Mouse (Mus musculus) liver, embryonic 15.5 days (tissue): ENCODE data around the gene Scn1b. TPM values are rescaled to one million over a fixed set of nuclear protein-coding genes. Genes with fewer than 3 reads are reported as not detected.

ENCODE experiments used
- ATAC-seq: fragments of 200-750 bp; cut with Nextera tagmentation; 2 replicates; pipeline ENCODE4 v1.8.0; 2017; ENCODE audit warnings: moderate number of reproducible peaks, mild to moderate bottlenecking, moderate library complexity; ENCODE audit not compliant: insufficient read depth
- H3K27ac ChIP-seq: fragments of 300-500 bp; sonication (generic); replicated peaks from 2 replicates; pipeline ENCODE4 v1.5.1; 2015; ENCODE audit warnings: mild to moderate bottlenecking, inconsistent platforms
- H3K27me3 ChIP-seq: fragments of 300-500 bp; sonication (generic); 2 replicates; pipeline ENCODE4 v1.6.1; 2015; ENCODE audit warnings: mild to moderate bottlenecking, inconsistent platforms
- H3K36me3 ChIP-seq: fragments of 300-500 bp; sonication (generic); replicated peaks from 2 replicates; pipeline ENCODE4 v1.6.1; 2015; ENCODE audit warnings: moderate library complexity, mild to moderate bottlenecking, inconsistent platforms
- H3K4me1 ChIP-seq: fragments of 300-500 bp; sonication (generic); replicated peaks from 2 replicates; pipeline ENCODE4 v1.6.1; 2015; ENCODE audit warnings: inconsistent platforms
- H3K4me2 ChIP-seq: fragments of 300-500 bp; sonication (generic); 2 replicates; pipeline ENCODE4 v1.6.1; 2015; ENCODE audit warnings: moderate library complexity, mild to moderate bottlenecking, inconsistent platforms
- H3K4me3 ChIP-seq: fragments of 300-500 bp; sonication (generic); replicated peaks from 2 replicates; pipeline ENCODE4 v1.5.1; 2015; ENCODE audit warnings: mild to moderate bottlenecking, inconsistent platforms
- H3K9ac ChIP-seq: fragments of 300-500 bp; sonication (generic); 2 replicates; pipeline ENCODE4 v1.6.1; 2015; ENCODE audit warnings: moderate library complexity, mild to moderate bottlenecking, inconsistent platforms
- H3K9me3 ChIP-seq: fragments of 300-500 bp; sonication (generic); replicated peaks from 2 replicates; pipeline ENCODE4 v1.6.1; 2016; ENCODE audit warnings: inconsistent platforms
- WGBS: fragments of 180-500 bp; shearing (Covaris S2); methylation state at CpG from one replicate; pipeline ENCODE4 v1.1.7; 2015; ENCODE audit warnings: mixed read lengths; ENCODE audit not compliant: insufficient replicate concordance; 5-methylcytosine and 5-hydroxymethylcytosine counted together
- polyA plus RNA-seq: library from polyadenylated mRNA; unstranded; fragments of >200 nt; fragmentation: Nextera tagmentation; extraction: Ambion mirVana; gene quantifications from 2 replicates; pipeline ENCODE4 v1.2.1, GENCODE M21; 2015

Gene Scn1b
- polyA plus RNA-seq, 1 experiment from 2014 or later, result 1.0 TPM

DNA sequence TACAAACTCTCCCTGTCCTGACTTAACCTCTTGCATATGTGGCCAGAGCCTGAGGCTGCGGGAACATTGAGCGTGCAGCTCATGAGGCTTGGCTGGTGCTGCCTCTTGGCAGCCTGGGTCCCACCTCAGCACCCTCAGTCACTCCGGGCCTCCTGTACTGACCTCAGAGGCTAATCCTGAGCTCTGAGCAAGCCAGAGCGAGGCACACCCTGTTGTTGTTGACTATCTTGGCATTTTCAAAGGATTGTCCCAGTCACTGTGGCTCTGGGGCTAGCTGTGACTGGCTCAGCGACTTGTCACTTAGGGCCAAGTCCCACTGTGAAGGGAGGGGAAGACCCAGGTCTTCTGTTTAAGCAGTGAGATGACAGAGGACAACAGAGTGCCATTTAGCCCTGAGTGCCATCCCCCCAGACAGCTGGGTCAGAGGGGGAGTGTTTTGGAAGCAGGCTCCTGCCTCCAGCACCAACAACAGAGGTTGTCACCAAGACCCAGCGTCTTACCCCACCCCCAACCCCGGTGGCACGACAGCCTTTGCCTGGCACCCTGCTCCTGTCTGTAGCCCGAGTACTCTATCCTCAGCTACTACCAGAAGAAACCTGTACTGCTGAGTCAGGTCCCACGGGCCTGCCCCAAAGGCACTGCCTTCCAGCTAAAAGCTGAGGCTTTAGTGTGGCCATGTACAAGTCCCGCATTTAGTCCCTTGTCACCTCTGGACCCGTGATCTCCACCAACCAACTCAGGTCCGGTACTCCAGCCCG is 43.8 kb downstream of the Scn1b start:
- Histone ChIP-seq H3K9ac (no peak overlapping the region), H3K4me3 (no peak overlapping the region), H3K4me1 (no peaks in the 10 kb centered on the region; the same call in 1 of the 2 replicates), H3K36me3 (no peaks in the 10 kb centered on the region), H3K27ac (no peak overlapping the region), H3K27me3 (no peaks in the 10 kb centered on the region), H3K9me3 (no peaks in the 10 kb centered on the region), H3K4me2 (no peak overlapping the region)
- 52% methylated on average over 14 of the region's 14 CpGs for WGBS
- ATAC-seq, result no peak

- no peak for ATAC-seq
- H3K27me3 ChIP-seq, result no peaks in the 10 kb centered on the region
- H3K4me2 ChIP-seq, result no peak overlapping the region
Measured at GRCm38 (mm10) chr7:31082106-31082505, 44.7 kb downstream of the Scn1b start.

DNA sequence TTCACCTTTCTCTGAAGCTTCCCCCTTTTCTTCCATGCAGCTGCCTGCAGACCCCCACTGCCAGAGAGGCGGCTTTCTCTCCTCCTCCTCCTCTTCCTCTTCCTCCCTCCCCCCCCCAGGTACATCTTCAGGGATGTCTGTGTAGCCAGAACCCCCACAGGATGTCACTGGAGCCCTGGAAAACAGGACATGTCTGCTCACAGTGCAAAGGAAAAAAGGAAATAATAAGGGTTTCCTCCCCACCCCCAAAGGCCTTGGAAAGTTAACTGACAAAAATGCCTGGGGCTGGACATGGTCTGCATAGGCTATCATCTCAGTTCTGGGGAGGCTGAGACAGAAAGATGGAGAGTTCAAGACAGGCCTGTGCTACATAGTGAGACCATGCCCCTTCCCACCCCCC is 45.7 kb downstream of the Scn1b start:
- H3K4me2 ChIP-seq, result no peak overlapping the region
- H3K36me3 ChIP-seq, result no peaks in the 10 kb centered on the region
- H3K4me1 ChIP-seq, result no peaks in the 10 kb centered on the region; the same call in 1 of the 2 replicates
- WGBS, result 21% methylated on average over 1 of the region's 1 CpGs
- H3K9ac ChIP-seq, result no peak overlapping the region
- ATAC-seq, result no peak
- no peak overlapping the region for H3K27ac ChIP-seq
- H3K9me3 ChIP-seq, result no peaks in the 10 kb centered on the region
- no peak overlapping the region for H3K4me3 ChIP-seq
- H3K27me3 ChIP-seq, result no peaks in the 10 kb centered on the region

More at GRCm38 (mm10) chr7:31082106-31082505, 44.7 kb downstream of the Scn1b start:
- H3K27ac ChIP-seq, result no peak overlapping the region
- no peaks in the 10 kb centered on the region for H3K36me3 ChIP-seq
- H3K9me3 ChIP-seq, result no peaks in the 10 kb centered on the region
- H3K4me1 ChIP-seq, result no peaks in the 10 kb centered on the region; the same call in 1 of the 2 replicates
- H3K4me3 ChIP-seq, result no peak overlapping the region
- no peak overlapping the region for H3K9ac ChIP-seq

DNA sequence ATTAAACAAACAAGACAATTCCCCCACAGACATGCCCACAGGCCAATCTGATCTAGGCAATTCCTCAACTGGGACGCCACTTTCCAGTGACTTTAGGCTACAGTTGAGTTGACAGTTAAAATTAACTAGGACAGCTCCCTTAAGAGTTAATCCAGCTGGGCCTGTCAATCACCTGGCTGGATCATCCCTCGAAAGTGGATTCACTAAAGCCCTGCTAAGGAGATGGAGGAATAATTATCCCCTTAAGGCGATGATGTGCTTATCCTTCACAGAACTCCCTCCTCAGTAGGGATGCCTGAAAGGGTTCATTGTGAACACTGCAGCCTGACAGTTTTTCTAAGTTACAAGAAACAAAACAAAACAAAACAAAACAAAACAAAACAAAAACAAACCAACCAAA is 46.2 kb downstream of the Scn1b start:
- H3K4me2 ChIP-seq, result no peak overlapping the region
- H3K36me3 ChIP-seq, result no peaks in the 10 kb centered on the region
- no peaks in the 10 kb centered on the region for H3K27me3 ChIP-seq
- no peak overlapping the region for H3K27ac ChIP-seq
- H3K4me3 ChIP-seq, result no peak overlapping the region
- H3K4me1 ChIP-seq, result no peaks in the 10 kb centered on the region; the same call in 1 of the 2 replicates
- no peaks in the 10 kb centered on the region for H3K9me3 ChIP-seq
- 55% methylated on average over 3 of the region's 3 CpGs for WGBS
- no peak for ATAC-seq
- H3K9ac ChIP-seq, result no peak overlapping the region

DNA sequence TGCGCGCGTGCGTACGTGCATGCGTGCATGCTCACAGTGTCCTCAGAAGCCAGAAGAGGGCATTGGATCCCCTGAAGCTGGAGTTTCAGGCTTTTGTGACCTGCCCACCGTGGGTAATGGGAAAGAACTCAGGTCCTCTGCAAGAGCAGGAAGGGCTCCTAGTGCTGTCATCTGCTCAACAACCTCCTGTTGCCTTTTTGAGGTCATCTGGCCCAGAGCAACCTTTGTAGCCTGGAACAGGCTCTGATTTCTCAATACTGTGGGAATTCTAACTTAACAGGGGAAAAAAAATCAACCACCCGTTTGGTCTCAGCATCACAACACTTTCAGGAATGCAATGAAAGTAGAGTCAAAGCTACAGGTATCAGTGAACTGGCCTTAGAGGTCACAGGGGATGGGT is 47.1 kb downstream of the Scn1b start:
- no peak for ATAC-seq
- H3K9ac ChIP-seq, result no peak overlapping the region
- WGBS, result 73% methylated on average over 8 of the region's 8 CpGs
- no peaks in the 10 kb centered on the region for H3K9me3 ChIP-seq
- H3K27me3 ChIP-seq, result no peaks in the 10 kb centered on the region
- H3K4me1 ChIP-seq, result no peaks in the 10 kb centered on the region
- no peaks in the 10 kb centered on the region for H3K36me3 ChIP-seq
- H3K4me3 ChIP-seq, result no peak overlapping the region
- H3K4me2 ChIP-seq, result no peak overlapping the region
- H3K27ac ChIP-seq, result no peak overlapping the region

DNA sequence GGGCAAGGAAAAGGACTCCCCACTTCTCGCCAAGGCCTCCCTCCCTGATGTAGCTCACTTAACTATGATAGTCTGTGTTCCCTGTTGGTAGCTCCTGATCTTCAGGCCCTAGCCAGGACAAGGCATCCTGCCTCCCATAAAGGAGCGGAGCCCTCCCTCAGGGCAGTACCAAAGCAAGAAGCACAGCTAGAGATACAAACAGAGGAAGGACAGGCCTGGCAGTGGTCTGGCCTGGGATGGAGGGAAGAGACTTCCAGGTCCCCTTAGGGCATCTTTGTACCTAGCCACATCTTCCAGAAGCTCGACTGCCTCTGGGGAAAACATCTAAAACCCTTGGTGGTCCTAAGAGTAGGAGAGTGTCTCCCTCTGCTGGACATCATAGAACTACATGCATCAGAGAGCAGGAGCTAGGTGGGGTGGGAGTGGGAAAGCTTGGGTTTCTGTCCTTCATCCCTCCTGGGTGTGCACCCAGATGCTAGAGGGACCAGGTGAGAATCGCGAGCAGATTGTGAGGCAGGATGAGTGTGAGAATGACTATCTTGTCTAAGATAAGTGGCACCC is 48.8 kb downstream of the Scn1b start:
- H3K9ac ChIP-seq, result no peak overlapping the region
- no peak for ATAC-seq
- no peaks in the 10 kb centered on the region for H3K27me3 ChIP-seq
- no peak overlapping the region for H3K4me3 ChIP-seq
- H3K27ac ChIP-seq, result no peak overlapping the region
- 25% methylated on average over 5 of the region's 5 CpGs for WGBS
- no peak overlapping the region for H3K4me2 ChIP-seq
- no peaks in the 10 kb centered on the region for H3K4me1 ChIP-seq
- no peaks in the 10 kb centered on the region for H3K9me3 ChIP-seq
- H3K36me3 ChIP-seq, result no peaks in the 10 kb centered on the region

DNA sequence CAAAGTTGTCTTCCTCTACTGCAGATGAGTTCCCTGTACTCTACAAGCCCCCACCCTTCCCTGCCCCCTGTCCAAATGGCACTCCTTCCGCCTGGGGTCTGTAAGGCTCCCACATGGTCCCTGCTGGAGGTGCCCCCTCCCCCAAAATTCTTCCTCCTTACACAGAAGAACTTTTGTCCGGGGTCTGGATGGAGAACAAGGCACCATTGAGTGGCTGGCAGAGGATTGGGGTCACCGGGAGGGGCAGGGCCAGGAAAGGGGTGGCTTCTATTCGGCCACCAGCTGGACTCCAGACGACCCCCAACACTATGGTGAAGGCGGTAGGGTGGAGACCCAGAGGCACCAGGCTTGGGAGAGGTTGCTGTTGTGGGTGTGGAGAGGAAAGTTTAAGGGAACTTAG is 49.3 kb downstream of the Scn1b start:
- WGBS, result 49% methylated on average over 6 of the region's 6 CpGs

DNA sequence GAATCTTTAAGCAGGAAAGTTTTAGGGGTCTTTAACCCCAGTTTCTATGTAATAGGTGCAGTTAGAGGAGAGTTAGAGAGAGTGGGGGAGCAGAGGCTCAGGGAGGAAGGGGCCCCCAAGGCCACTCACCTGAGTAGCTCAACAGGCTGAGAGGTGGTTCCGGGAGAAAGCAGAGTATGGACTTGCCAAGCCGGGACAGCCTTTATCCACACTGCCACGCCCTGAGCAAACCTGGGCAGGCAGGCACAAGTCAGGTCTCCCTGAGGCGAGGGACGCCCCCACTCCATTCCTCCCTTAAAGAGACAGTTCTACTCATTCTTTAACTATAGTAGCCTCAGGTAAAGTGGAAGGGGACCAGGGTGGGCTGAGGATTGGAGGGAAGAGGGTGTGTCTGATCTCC is 50.3 kb downstream of the Scn1b start, which contains the start of gene Fxyd3:
Fxyd3 (minus strand) TSS at position 213 of the 400 bp plus-strand sequence.
- WGBS, result 33% methylated on average over 5 of the region's 5 CpGs
- no peak within 1 kb of the TSS for H3K4me3 ChIP-seq
- no peaks in the 10 kb centered on the region for H3K36me3 ChIP-seq
- no peak within 1 kb of the TSS for H3K9ac ChIP-seq
- no peak for ATAC-seq
- no peak within 1 kb of the TSS for H3K4me2 ChIP-seq
- no peaks in the 10 kb centered on the region for H3K4me1 ChIP-seq
- no peak within 1 kb of the TSS for H3K27ac ChIP-seq
- no peaks in the 10 kb centered on the region for H3K27me3 ChIP-seq
- H3K9me3 ChIP-seq, result no peaks in the 10 kb centered on the region

More for the DNA sequence above, 49.3 kb downstream of the Scn1b start:
- no peaks in the 10 kb centered on the region for H3K36me3 ChIP-seq
- H3K27me3 ChIP-seq, result no peaks in the 10 kb centered on the region
- no peak overlapping the region for H3K4me3 ChIP-seq
- H3K9ac ChIP-seq, result no peak overlapping the region
- no peaks in the 10 kb centered on the region for H3K4me1 ChIP-seq
- H3K27ac ChIP-seq, result no peak overlapping the region
- no peak overlapping the region for H3K4me2 ChIP-seq
- no peaks in the 10 kb centered on the region for H3K9me3 ChIP-seq
- ATAC-seq, result no peak

GRCm38 (mm10) chr7:31074713-31075069 is 52.1 kb downstream of the Scn1b start:
- H3K27ac ChIP-seq, result no peak overlapping the region
- H3K27me3 ChIP-seq, result no peaks in the 10 kb centered on the region
- no peak overlapping the region for H3K4me2 ChIP-seq
- no peaks in the 10 kb centered on the region for H3K36me3 ChIP-seq
- H3K4me3 ChIP-seq, result no peak overlapping the region
- no peaks in the 10 kb centered on the region for H3K9me3 ChIP-seq
- H3K4me1 ChIP-seq, result no peaks in the 10 kb centered on the region
- H3K9ac ChIP-seq, result no peak overlapping the region
- no peak for ATAC-seq
- 47% methylated on average over 5 of the region's 5 CpGs for WGBS

DNA sequence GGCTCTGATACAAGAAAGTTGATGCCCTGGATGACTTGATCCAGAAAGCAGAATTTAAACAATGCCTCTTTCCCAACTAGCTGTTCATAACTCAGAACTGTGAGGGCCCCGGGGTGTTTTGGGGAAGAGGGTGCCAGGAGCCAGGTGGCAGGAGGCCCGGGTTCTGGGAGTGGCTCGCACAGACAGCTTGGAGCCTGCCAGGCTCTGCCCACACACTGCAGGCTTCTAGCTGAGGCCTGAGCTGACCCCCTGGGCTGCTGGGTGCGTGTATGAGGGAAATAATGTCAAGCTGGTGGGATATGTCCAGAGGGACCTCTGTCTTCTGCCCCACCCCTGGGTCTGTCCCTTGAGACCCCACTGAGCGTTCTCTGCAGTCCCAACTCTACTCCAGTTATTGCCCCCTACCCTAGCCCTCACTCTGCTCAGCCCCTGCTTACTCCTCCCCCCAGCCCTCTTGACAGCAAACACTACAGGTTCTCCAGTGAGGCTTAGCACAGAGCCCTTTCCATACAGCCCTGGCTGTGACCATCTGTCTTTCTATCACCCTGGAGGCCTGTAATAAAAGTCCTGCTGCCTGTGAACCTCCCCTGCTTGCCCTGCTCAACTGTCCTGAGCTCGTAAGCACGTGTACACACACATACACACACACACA is 52.6 kb downstream of the Scn1b start:
- Histone ChIP-seq H3K27ac (no peak overlapping the region), H3K9me3 (no peaks in the 10 kb centered on the region), H3K9ac (no peak overlapping the region), H3K4me1 (no peaks in the 10 kb centered on the region), H3K36me3 (no peaks in the 10 kb centered on the region), H3K27me3 (no peaks in the 10 kb centered on the region), H3K4me3 (no peak overlapping the region), H3K4me2 (no peak overlapping the region)
- ATAC-seq, result no peak
- 48% methylated on average over 7 of the region's 7 CpGs for WGBS

GRCm38 (mm10) chr7:31073546-31073945 is 53.3 kb downstream of the Scn1b start:
- Histone ChIP-seq H3K27ac (no peak overlapping the region), H3K9ac (no peak overlapping the region), H3K4me1 (no peaks in the 10 kb centered on the region), H3K4me3 (no peak overlapping the region), H3K4me2 (no peak overlapping the region), H3K9me3 (no peaks in the 10 kb centered on the region), H3K36me3 (no peaks in the 10 kb centered on the region), H3K27me3 (no peaks in the 10 kb centered on the region)
- no peak for ATAC-seq
